Mouse (Mus musculus) erythroblast, embryonic 14.5 days (primary cell): Measurements from ENCODE around the gene Ap3b1.

Source experiments
- GATA1 ChIP-seq: IDR thresholded peaks from 2 replicates; pipeline ENCODE4 v1.6.1; 2012; ENCODE audit warnings: low read length, inconsistent platforms, mixed read lengths
- TAL1 ChIP-seq: IDR thresholded peaks from 3 replicates; pipeline ENCODE4 v1.6.1; 2012; ENCODE audit warnings: low read length, inconsistent platforms, mixed read lengths

DNA sequence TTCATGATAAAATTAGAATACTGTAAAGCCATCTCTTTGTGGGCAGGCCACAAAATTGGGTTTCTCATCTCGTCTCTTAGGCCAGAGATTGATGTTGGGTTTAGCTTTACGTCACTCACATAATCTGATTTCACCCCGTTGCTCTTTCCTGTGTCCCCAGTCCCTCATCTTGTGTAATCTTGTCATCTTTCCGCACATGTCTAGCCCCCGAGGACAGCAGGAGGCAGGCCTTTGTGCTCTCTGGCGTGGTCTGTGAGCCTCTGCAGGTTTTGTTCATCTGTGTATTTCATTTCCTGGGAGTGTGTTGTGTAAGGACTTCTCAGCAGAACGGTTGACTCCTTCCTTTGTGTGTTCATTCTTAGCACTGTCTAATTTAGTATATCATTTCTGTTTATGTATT lies 90.8 kb downstream of the Ap3b1 start:
- TF ChIP-seq TAL1 (no peak), GATA1 (no peak)
